Mouse (Mus musculus) kidney, embryonic 16.5 days (tissue): ENCODE results near the gene Dennd1b. TPM values are rescaled to one million over a fixed set of nuclear protein-coding genes. Genes with fewer than 3 reads are reported as not detected.

Source experiments
- ATAC-seq: fragments of 200-750 bp; cut with Nextera tagmentation; 2 replicates; pipeline ENCODE4 v1.8.0; 2017; ENCODE audit warnings: moderate TSS enrichment; ENCODE audit not compliant: low FRiP score, low TSS enrichment
- H3K27ac ChIP-seq: fragments of 300-500 bp; sonication (generic); 2 replicates; pipeline ENCODE4 v1.5.1; 2014; ENCODE audit warnings: low read length
- H3K27me3 ChIP-seq: fragments of 300-500 bp; sonication (generic); 2 replicates; pipeline ENCODE4 v1.6.1; 2014; ENCODE audit warnings: low read length, control low read depth, mixed read lengths; ENCODE audit not compliant: insufficient read depth
- H3K36me3 ChIP-seq: fragments of 300-500 bp; sonication (generic); 2 replicates; pipeline ENCODE4 v1.6.1; 2014; ENCODE audit warnings: low read length, control low read depth, mixed read lengths; ENCODE audit not compliant: insufficient read depth
- H3K4me1 ChIP-seq: fragments of 300-500 bp; sonication (generic); 2 replicates; pipeline ENCODE4 v1.6.1; 2014; ENCODE audit warnings: low read length, control low read depth, mixed read lengths; ENCODE audit not compliant: insufficient read depth
- H3K4me2 ChIP-seq: fragments of 300-500 bp; sonication (generic); replicated peaks from 2 replicates; pipeline ENCODE4 v1.6.1; 2014; ENCODE audit warnings: low read depth, low read length
- H3K4me3 ChIP-seq: fragments of 300-500 bp; sonication (generic); 2 replicates; pipeline ENCODE4 v1.5.1; 2014; ENCODE audit warnings: mild to moderate bottlenecking, low read length
- H3K9ac ChIP-seq: fragments of 300-500 bp; sonication (generic); replicated peaks from 2 replicates; pipeline ENCODE4 v1.6.1; 2014; ENCODE audit warnings: low read length
- H3K9me3 ChIP-seq: fragments of 300-500 bp; sonication (generic); 2 replicates; pipeline ENCODE4 v1.6.1; 2016; ENCODE audit warnings: low read length, control low read depth
- WGBS: fragments of 180-500 bp; shearing (Covaris S2); extraction: QIAGEN DNeasy Blood & Tissue Kit; methylation state at CpG from one replicate; pipeline ENCODE4 v1.1.7; 2014; 5-methylcytosine and 5-hydroxymethylcytosine counted together
- polyA plus RNA-seq: library from polyadenylated mRNA; unstranded; fragments of >200 nt; fragmentation: Nextera tagmentation; extraction: Ambion mirVana; gene quantifications from 2 replicates; pipeline ENCODE4 v1.2.1, GENCODE M21; 2015

Gene Dennd1b
- polyA plus RNA-seq, 1 experiment from 2014 or later = 8.6 TPM

DNA sequence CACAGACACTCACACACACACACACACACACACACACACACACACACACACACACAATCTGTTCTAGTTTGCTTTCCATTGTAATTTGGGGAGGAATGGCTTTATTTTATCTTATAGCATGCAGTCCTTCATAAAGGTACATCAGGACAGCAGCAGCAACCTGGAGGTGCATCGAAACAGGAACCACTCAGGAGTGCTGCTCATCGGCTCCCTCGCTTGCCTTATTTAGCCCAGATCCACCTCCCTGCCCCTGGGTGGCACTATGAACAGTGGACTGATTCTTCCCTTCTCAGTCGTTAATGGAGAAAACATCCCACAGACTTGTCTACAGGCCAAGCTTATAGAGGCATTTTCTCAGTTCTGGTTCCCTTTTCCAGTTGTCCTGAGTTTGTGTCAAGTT is 71.9 kb downstream of the Dennd1b start:
- ATAC-seq = no peak
- no peaks in the 10 kb centered on the region for H3K9me3 ChIP-seq
- no peaks in the 10 kb centered on the region for H3K36me3 ChIP-seq
- no peaks in the 10 kb centered on the region for H3K27me3 ChIP-seq
- H3K4me1 ChIP-seq = no peaks in the 10 kb centered on the region
- WGBS = 69% methylated on average over 4 of the region's 4 CpGs
- no peak overlapping the region for H3K4me2 ChIP-seq
- H3K9ac ChIP-seq = no peak overlapping the region
- H3K27ac ChIP-seq = no peak overlapping the region
- H3K4me3 ChIP-seq = no peak overlapping the region

DNA sequence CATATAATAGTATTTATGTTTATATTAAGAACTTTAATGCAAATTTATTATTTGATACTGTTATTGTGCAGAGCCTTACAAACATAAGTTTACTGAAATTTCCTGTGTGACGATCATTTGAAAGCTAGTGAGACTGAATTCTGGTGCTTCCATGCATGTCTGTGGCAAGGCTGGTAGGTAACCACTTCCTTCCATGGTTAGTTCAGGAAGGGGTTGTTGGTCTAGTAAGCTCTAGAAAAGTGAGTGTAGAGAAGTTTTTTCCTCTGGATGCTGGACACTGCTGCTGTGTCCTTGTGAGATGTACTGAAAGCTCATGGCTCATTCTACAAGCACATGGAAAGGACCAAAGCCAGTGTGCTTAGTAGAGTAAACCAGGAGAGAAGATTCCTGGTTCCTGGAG is 73.1 kb downstream of the Dennd1b start:
- H3K4me2 ChIP-seq = no peak overlapping the region
- no peak overlapping the region for H3K4me3 ChIP-seq
- ATAC-seq = no peak
- no peak overlapping the region for H3K9ac ChIP-seq
- H3K4me1 ChIP-seq = no peaks in the 10 kb centered on the region
- WGBS = 89% methylated on average over 1 of the region's 1 CpGs
- no peak overlapping the region for H3K27ac ChIP-seq
- H3K27me3 ChIP-seq = no peaks in the 10 kb centered on the region
- H3K36me3 ChIP-seq = no peaks in the 10 kb centered on the region
- no peaks in the 10 kb centered on the region for H3K9me3 ChIP-seq

DNA sequence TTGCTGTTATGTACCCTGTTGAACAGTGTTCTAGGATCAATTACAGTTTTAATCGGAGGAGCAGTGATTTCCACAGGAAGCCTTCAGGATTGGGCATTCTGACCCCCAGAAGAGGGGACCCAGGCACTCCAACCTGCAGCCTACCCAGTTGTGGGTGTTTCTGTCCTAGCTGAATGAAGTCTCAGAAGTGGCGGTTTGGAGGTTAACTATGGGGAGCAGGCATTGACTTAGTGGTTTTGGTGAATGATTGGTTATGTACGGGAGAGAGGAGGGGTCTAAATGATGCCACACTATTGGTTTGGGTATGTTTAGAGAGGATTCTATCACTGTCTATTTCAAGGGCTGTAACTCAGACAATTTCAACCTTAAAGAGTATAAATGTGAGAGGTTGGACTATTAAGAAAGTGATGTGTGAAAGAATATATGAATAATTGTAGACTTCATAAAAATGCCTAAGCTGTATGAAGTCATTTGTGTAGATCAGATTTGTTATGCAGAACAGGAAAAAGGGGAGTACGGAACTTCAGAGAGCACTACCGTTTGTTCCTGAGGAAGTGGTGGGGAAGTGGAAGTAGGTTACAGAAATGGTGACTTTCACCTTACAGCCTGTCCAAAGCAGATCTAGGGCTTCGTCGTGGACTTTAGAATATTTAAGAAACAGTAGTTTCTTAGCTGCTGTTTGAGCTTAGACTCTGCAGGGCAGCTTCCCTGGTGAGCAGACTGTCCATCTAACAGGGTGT is 73.7 kb downstream of the Dennd1b start:
- Histone ChIP-seq H3K27me3 (no peaks in the 10 kb centered on the region), H3K9ac (no peak overlapping the region), H3K4me2 (no peak overlapping the region), H3K4me3 (no peak overlapping the region), H3K9me3 (no peaks in the 10 kb centered on the region), H3K36me3 (no peaks in the 10 kb centered on the region), H3K4me1 (no peaks in the 10 kb centered on the region), H3K27ac (no peak overlapping the region)
- no peak for ATAC-seq
- WGBS = 62% methylated on average over 7 of the region's 7 CpGs

DNA sequence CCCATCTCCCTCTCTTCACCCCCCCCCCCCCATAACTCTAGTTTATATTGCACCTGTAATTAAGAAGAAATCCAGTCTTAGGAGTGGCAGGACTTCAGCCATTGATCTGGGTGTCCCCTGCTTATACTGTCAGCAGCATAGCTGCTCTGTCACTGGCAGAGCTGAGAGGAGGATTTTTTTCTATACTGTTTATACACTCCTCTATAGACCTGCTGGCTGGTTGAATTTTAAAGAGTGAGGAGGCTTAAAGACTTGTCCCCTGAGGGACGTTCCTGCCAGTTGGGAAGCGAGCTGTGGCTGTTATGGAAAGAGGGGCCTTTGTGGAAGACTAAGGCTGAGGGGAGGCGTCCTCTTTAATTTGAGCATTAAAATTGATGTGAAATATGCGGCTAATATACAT is 74.8 kb downstream of the Dennd1b start:
- H3K9ac ChIP-seq = no peak overlapping the region
- H3K4me1 ChIP-seq = no peaks in the 10 kb centered on the region
- 53% methylated on average over 4 of the region's 4 CpGs for WGBS
- ATAC-seq = no peak
- H3K27me3 ChIP-seq = no peaks in the 10 kb centered on the region
- no peaks in the 10 kb centered on the region for H3K9me3 ChIP-seq
- no peak overlapping the region for H3K27ac ChIP-seq
- H3K4me2 ChIP-seq = no peak overlapping the region
- no peak overlapping the region for H3K4me3 ChIP-seq
- H3K36me3 ChIP-seq = no peaks in the 10 kb centered on the region

DNA sequence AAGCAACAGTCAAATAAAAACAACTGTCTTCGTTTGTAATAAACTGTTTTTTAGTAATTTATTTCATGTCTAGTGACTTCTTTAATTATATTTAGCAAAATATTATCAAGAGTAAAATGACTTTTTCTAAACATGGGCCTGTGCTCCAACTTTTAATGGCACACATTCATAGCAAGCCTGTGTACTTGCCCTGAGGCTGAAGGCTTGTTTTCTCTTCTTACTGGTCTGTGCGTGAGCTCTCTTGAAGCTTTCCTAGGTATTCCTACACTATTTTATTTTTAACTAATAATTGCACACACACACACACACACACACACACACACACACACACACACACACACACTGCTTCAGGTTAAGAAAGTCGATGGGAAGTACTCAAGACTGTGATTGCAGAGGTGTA is 75.4 kb downstream of the Dennd1b start:
- Histone ChIP-seq H3K27ac (no peak overlapping the region), H3K36me3 (no peaks in the 10 kb centered on the region), H3K4me3 (no peak overlapping the region), H3K27me3 (no peaks in the 10 kb centered on the region), H3K9me3 (no peaks in the 10 kb centered on the region), H3K9ac (no peak overlapping the region), H3K4me2 (no peak overlapping the region), H3K4me1 (no peaks in the 10 kb centered on the region)
- no peak for ATAC-seq
- 62% methylated on average over 3 of the region's 3 CpGs for WGBS

DNA sequence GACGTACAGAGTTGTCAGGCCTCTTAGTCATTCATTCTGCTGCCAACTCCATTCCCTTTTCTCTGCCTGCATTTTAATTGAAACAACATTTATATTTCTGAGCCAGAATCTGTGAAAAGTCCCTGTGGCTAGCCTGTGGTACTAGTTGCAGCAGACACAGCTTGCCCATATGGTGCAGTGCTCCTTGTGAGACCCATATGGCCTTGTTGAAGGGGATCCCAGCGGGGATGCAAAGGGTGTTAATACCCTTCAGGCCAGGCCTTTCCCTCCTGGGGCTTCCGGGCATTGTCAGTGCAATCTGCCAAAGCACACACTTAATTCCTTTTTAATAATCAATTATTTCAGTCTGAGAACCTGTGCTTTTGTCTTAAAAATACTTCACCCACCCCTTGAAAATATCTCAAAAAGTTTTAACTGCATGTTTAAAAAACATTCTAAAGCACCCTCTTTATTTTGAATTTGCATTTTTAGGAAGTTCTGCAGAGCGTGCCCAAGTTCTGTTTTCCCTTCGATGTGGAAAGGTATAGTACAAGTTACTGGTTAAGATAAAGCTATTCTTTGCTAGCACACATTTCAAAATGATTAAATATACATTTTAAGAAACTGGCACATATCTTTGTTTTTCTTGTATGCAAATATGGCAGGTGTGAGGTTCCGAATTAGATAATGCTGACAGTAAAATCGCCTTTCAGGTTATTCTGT is 76.4 kb downstream of the Dennd1b start:
- Histone ChIP-seq H3K36me3 (no peaks in the 10 kb centered on the region), H3K4me1 (no peaks in the 10 kb centered on the region), H3K4me3 (no peak overlapping the region), H3K9ac (no peak overlapping the region), H3K4me2 (no peak overlapping the region), H3K9me3 (no peaks in the 10 kb centered on the region), H3K27me3 (no peaks in the 10 kb centered on the region), H3K27ac (no peak overlapping the region)
- no peak for ATAC-seq
- 78% methylated on average over 7 of the region's 7 CpGs for WGBS

DNA sequence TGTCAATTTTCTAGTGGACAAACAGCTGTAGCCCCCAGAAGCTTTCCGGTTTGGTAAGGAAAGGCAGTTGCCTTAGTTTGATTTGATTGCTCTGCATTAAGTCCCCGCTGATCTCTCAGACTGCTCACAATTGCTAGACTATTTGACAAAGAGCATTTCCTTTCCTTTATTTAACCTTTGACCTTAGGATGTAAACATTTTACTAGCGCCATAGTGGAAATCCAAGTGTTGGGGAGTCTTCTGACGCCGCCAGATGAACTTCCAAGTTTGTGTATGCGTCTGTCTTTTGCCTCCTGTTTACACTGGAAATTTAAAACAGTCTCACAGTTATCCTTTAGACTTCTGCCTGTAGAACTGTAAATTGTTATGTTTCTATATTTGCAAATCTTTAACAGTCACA is 85.8 kb downstream of the Dennd1b start:
- H3K4me2 ChIP-seq = no peak overlapping the region
- no peak overlapping the region for H3K27ac ChIP-seq
- H3K27me3 ChIP-seq = no peaks in the 10 kb centered on the region
- no peak overlapping the region for H3K4me3 ChIP-seq
- no peaks in the 10 kb centered on the region for H3K9me3 ChIP-seq
- H3K9ac ChIP-seq = no peak overlapping the region
- no peaks in the 10 kb centered on the region for H3K36me3 ChIP-seq
- 42% methylated on average over 6 of the region's 6 CpGs for WGBS
- no peak for ATAC-seq
- no peaks in the 10 kb centered on the region for H3K4me1 ChIP-seq

DNA sequence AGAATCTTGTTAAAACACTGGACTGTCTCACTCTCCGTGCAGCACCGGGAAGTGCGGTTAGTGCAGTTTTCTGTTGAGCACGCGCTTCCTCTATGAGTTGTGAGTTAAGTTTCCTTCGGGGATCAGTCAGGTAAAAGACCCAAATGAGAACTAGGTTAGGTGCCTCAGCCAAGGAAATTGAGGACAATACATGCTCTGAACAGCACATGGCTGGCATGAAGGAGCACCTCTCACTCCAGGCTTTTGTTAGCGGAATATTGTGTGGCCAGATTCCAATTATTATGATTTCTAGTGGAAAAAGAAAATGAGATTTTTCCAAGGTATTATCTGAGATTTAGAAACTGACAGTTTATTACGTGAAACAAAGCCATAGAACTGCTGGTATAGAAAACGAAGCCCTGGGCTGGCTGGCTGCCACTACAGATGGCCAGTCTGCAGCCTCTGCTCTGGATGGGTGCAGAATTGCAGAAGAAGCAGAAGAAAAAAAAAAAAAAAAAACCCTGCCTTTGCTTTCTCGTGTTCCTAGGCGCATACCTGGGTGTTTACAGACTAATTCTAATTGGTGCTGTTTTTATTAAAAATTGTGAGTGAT is 86.7 kb downstream of the Dennd1b start:
- no peaks in the 10 kb centered on the region for H3K27me3 ChIP-seq
- no peaks in the 10 kb centered on the region for H3K4me1 ChIP-seq
- no peak overlapping the region for H3K27ac ChIP-seq
- ATAC-seq = no peak
- no peaks in the 10 kb centered on the region for H3K9me3 ChIP-seq
- H3K4me3 ChIP-seq = no peak overlapping the region
- WGBS = 66% methylated on average over 11 of the region's 11 CpGs
- no peak overlapping the region for H3K4me2 ChIP-seq
- 0 out of 2 replicates have a peak, but pooled peaks cover 3% of the 10 kb centered on the region for H3K36me3 ChIP-seq
- no peak overlapping the region for H3K9ac ChIP-seq

DNA sequence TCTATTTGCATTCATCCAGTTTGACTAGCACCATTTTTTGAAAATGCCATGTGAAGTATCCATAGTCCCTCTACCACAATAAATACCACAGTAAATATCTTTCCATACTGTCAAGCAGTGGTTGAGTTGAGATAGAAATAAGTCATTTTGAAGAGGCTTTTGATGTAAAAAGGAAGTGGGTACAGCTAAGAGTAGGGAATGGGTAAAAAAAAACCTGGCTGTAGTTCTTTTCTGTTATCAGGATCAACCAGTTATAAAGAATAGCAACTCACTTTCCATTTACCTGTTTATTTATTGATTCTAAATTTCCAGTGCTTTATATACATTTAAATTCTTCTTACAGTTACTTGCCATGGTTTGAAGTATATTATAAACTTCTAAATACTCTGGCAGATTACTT is 89.8 kb downstream of the Dennd1b start:
- Histone ChIP-seq H3K4me3 (no peak overlapping the region), H3K9ac (no peak overlapping the region), H3K4me1 (no peaks in the 10 kb centered on the region), H3K27ac (no peak overlapping the region), H3K9me3 (no peaks in the 10 kb centered on the region), H3K36me3 (0 out of 2 replicates have a peak, but pooled peaks cover 3% of the 10 kb centered on the region), H3K27me3 (no peaks in the 10 kb centered on the region), H3K4me2 (no peak overlapping the region)
- no peak for ATAC-seq

DNA sequence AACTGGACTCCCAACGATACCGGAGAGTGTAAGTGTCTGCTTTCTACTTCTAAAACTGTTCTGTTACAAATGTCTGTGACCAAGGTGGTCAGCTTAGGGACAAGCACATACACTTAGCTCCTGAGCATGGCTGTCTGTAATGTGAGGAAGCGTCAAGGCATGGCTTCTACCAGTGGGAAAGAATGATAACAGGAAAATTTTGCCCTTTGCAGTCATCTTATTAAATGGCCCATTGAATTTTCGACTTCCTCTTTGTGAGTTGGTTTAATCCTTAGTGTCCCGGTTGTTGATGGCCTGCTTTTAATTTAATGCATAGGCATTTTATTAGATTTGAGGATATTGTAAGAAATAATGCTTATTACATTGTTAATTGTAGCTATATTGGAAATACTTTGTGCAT is 97.1 kb downstream of the Dennd1b start:
- Histone ChIP-seq H3K27me3 (no peaks in the 10 kb centered on the region), H3K4me1 (no peaks in the 10 kb centered on the region), H3K4me3 (no peak overlapping the region), H3K4me2 (no peak overlapping the region), H3K9me3 (no peaks in the 10 kb centered on the region), H3K36me3 (no peaks in the 10 kb centered on the region), H3K27ac (no peak overlapping the region), H3K9ac (no peak overlapping the region)
- no peak for ATAC-seq
- WGBS = 91% methylated on average over 5 of the region's 5 CpGs
